Mouse (Mus musculus): ENCODE results near the gene Prkcsh.

Gene Prkcsh

GRCm38 (mm10) chr9:22049721-22050270 lies 47.2 kb downstream of the Prkcsh start:
- no peak for DNase-seq (ENCODE audit: low read depth, low spot score)

DNA sequence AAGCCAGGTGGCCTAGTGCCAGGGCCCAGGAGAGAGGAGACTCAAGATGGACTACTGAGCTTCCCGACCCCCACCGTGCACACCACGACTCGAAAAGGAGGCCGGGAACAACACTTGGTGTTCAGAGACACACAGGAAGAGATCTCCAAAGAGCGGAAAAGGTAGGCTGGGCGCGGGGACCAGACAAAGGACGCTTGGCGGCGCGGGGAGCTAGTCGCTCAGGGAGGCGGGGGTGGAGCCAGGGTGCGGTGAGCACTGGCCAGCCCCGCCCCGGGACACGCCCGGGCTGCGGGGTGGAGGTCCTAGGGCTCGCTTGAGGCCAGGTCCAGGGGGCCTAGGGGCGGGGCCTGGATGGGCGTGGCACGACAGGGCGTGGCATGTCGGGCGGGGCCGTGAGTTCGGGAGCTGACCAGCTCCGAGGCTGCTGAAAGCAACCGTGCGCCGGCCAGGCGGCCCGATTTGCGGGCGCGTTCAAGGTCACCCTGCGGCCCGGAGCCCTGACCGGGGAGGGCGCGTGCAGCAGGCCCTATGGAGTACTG lies 47.8 kb downstream of the Prkcsh start:
- no peak for DNase-seq (ENCODE audit: low read depth, low spot score)

DNA sequence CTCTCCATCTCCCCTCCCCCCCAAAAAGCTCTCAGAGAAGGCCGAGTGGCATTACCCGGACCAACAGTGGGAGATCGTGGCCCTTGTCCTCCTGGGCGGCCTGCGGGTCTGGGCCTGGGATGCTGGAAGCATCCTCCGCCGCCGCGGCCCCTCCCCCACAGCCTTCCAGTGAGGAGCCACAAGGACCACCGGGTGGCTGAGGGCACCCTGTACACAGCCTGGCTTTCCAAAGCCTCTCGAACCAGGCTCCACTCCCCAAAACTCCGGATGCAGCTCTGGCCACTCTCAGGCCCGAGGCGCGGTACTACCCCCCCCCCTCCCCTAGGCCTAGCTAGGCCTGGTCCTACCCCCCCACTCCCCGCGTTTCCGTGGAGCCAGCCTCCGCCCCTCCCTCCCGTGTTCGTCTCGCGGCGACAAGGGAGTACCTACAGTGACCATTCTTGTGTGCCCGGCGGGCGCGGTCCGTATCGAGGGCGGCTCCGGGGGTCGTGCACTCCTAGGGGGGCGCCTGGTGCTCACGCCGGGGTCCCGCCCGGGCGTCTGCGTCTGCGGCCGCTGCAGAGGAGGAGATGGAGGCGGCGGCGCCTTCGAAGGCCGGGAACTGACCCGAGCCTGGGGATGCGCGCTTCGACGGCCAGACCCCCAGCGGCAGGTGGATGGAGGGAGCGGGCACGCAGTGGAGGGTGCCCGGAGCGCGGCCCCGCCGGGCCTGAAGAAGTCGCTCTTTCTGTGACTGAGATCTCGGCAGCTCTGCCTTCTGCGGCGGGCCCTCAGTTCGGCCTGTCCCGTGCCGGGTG lies 48.8 kb downstream of the Prkcsh start:
- DNase-seq (ENCODE audit: low read depth, low spot score): no peak

DNA sequence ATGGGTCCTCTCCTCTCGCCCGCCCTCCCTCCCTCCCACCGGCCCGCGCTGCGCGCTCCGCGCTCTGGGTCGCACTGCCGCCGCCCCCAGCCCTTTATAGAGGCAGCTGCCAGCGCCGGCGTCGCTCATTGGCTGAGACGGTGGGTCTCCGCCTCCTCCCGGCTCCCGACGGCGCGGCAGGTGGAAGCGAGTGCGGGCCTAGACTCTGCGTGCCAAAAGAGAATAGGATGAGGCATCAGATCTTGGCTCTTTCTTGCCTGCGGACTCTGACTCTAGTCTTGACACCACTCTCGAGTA lies 49.3 kb downstream of the Prkcsh start, which contains the start of gene Elavl3:
TSS of gene Elavl3 (minus strand) at position 66 of the 297 bp plus-strand sequence.
- DNase-seq (ENCODE audit: low read depth, low spot score): no peak

DNA sequence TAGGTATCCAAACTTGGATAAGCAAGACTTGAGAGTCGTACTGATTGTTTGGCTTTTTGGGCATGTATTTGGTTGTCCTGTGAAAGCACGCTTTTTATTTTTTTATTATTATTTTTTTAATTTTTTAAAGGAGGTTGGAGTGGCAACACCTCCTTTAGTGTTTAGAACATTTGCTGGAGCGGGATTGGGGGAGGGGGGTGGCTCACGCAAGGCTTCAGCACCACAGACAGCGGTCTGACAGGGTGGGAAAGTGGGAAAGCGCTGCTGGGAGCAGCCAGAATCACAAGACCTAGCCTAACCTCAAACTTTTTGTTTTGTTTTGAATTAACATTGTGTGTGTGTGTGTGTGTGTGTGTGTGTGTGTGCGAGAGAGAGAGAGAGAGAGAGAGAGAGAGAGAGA lies 51.1 kb downstream of the Prkcsh start:
- no peak for DNase-seq (ENCODE audit: low read depth, low spot score)

DNA sequence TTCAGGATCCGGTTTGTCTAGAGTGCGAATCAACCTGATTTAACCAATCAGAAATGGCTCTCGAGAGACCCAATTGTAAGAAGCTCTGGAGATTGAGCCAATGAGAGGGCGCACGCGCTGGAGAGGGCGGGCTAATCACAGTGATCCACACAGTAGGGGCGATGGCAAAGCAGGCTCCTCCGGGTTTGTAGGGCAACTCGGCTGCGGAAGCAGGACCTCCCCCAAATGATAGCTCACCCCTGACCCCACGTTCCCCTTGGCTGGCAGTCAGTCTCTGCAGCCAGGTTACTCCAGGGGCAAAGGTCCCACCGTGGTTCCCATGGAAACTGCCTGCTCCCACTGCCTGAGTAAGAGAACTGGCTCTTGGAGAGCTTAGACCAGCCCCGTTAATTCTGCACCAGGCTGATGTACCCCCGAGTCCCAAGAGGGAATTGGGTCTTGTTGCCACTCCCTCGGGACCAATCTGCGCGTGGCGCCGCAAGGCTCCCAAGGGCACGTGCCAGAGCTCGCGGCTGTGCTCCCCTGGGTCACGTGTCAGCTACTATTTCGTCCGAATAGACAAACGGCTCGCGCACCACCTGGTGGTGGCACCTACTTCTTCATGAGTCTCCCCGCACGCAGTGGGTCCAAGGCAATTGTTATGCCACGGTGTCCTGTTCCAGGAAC lies 51.9 kb downstream of the Prkcsh start:
- no peak for DNase-seq (ENCODE audit: low read depth, low spot score)

DNA sequence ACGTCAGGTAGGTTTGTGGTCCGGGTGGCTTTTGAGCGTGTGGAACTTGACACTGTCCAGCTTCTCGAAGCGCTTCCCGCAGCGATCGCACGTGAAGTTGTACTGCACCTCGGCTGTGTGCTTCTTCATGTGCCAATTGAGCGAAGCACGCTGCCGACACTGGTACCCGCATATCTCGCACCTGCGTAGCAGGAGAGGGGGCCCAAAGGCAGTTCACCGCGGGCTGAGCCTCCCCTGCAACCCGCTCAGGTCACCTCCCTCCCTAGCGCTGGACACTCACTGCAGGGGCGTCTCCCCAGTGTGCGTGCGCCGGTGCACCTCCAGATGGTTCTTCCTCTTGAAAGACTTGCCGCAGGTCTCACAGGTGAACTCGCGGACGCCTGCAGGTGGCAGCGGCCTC lies 53.1 kb downstream of the Prkcsh start:
- no peak for DNase-seq (ENCODE audit: low read depth, low spot score)

DNA sequence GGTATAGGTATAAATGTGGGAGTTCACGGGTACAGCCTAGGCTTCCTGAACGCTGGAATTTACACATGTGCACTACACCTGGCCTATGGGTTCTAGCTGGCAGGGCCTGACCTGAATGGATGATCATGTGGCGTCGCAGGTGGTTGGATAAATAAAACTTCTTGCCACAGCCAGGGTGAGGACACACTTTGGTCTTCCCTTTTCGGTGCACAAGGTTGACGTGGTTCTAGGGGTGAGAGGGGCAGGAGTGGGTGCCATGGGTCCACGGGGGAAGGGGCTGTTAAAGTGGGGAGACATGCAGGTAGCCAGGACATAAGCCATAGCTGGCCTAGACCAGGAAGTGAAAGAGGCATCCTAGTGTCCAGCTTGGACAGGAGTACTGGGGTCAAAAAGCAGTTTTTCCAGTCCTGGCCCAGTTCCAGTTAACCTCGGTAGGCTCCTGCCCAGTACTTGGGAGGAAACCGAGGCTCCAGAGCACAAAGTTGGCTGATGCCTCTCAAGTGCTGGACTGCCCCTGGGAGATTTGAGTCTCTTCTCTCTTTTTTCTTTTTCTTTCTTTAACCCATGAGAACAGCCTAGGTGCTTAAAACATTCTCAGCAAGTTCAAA lies 53.8 kb downstream of the Prkcsh start:
- DNase-seq (ENCODE audit: low read depth, low spot score): no peak

DNA sequence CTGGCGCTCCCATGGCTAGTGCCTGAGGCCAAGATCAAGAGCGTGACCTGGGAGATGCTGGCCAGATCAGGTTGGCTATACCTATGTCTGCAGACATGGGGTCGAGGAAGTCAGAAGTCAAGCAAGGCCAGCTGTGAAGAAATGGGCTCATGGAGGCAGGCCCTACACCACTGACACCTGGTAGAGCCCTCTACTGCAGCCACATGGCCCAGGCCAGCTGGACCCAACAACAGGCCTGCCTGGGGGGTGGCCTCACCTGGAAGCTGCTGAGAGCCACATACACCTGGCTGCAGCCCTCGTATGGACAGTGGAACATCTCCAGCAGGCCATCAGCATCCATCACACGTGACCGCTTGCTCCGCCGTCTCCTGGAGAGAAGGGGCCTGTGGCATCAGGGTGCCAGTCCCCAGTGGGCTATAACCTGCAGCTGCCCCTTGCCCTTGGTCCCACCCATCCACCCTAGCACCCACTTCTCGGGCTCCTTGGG lies 54.5 kb downstream of the Prkcsh start:
- DNase-seq (ENCODE audit: low read depth, low spot score): no peak

GRCm38 (mm10) chr9:22058011-22058424 lies 55.4 kb downstream of the Prkcsh start:
- no peak for DNase-seq (ENCODE audit: low read depth, low spot score)

- DNase-seq (ENCODE audit: low read depth, low spot score): no peak
These were observed 58.7 kb downstream of the Prkcsh start for GRCm38 (mm10) chr9:22061339-22061738.
